Mouse (Mus musculus): ENCODE measurements around the gene Gm11992. TPM values are rescaled to one million over a fixed set of nuclear protein-coding genes. Genes with fewer than 3 reads are reported as not detected.

Gene Gm11992
- 5.5 and 6.0 TPM in 2 replicates for polyA plus RNA-seq (2015; fragmentation: Nextera tagmentation; extraction: Ambion mirVana)

- Histone ChIP-seq H3K9me3 (replicated peaks; ENCODE audit: control insufficient read depth, low read length) (no peaks in the 10 kb centered on the region), H3K9ac (ENCODE audit: low read length) (peak within 1 kb of the TSS; percentile 68), H3K4me2 (ENCODE audit: low read depth, low read length) (peak within 1 kb of the TSS; percentile 87), H3K4me1 (ENCODE audit: control insufficient read depth, insufficient read depth, low read length) (peaks cover 27% of the 10 kb centered on the region), H3K36me3 (ENCODE audit: control insufficient read depth, insufficient read depth) (no peaks in the 10 kb centered on the region), H3K4me3 (ENCODE audit: low read length) (peak within 1 kb of the TSS; percentile 56), H3K27me3 (ENCODE audit: control insufficient read depth, insufficient read depth, low read length) (no peaks in the 10 kb centered on the region), H3K27ac (ENCODE audit: low read length) (peak within 1 kb of the TSS; percentile 71)
- peak; percentile 96 for ATAC-seq (replicated peaks; ENCODE audit: extremely low read depth, insufficient read depth, low FRiP score)
- WGBS: 5% methylated on average over 21 of the region's 21 CpGs
These were observed at the start of gene Gm11992 for GRCm38 (mm10) chr11:9048011-9048702. Gene Gm11992 (plus strand): TSS chr11:9048594.

- Histone ChIP-seq H3K36me3 (ENCODE audit: control insufficient read depth, insufficient read depth) (peaks cover 31% of the 10 kb centered on the region), H3K4me1 (ENCODE audit: control insufficient read depth, insufficient read depth, low read length) (peaks cover 11% of the 10 kb centered on the region), H3K4me2 (ENCODE audit: low read depth, low read length) (no peak overlapping the region), H3K27ac (ENCODE audit: low read length) (no peak overlapping the region), H3K4me3 (ENCODE audit: low read length) (no peak overlapping the region), H3K27me3 (ENCODE audit: control insufficient read depth, insufficient read depth, low read length) (no peaks in the 10 kb centered on the region), H3K9ac (ENCODE audit: low read length) (no peak overlapping the region), H3K9me3 (replicated peaks; ENCODE audit: control insufficient read depth, low read length) (no peaks in the 10 kb centered on the region)
- WGBS: 96% methylated on average over 5 of the region's 5 CpGs
- ATAC-seq (replicated peaks; ENCODE audit: extremely low read depth, insufficient read depth, low FRiP score): no peak
These were observed 39.6 kb upstream of the Gm11992 start for GRCm38 (mm10) chr11:9008761-9009160.

- Histone ChIP-seq H3K36me3 (ENCODE audit: control insufficient read depth, insufficient read depth) (peaks cover 16% of the 10 kb centered on the region), H3K9ac (ENCODE audit: low read length) (peak overlapping the region; percentile 89), H3K27ac (ENCODE audit: low read length) (peak overlapping the region; percentile 90), H3K4me2 (ENCODE audit: low read depth, low read length) (peak overlapping the region; percentile 89), H3K4me1 (ENCODE audit: control insufficient read depth, insufficient read depth, low read length) (peaks cover 11% of the 10 kb centered on the region), H3K4me3 (ENCODE audit: low read length) (peak overlapping the region; percentile 78), H3K27me3 (ENCODE audit: control insufficient read depth, insufficient read depth, low read length) (no peaks in the 10 kb centered on the region), H3K9me3 (replicated peaks; ENCODE audit: control insufficient read depth, low read length) (no peaks in the 10 kb centered on the region)
- ATAC-seq (replicated peaks; ENCODE audit: extremely low read depth, insufficient read depth, low FRiP score): peak; percentile 59; the same call in 1 of the 2 replicates
- 0% methylated on average over 7 of the region's 7 CpGs for WGBS
These were observed 38.0 kb upstream of the Gm11992 start for GRCm38 (mm10) chr11:9010416-9010815.

GRCm38 (mm10) chr11:9010853-9011339 lies 37.5 kb upstream of the Gm11992 start, which contains the start of gene Hus1:
Gene Hus1 (minus strand): TSS chr11:9011191.
- peak within 1 kb of the TSS; percentile 89 for H3K4me2 ChIP-seq (ENCODE audit: low read depth, low read length)
- H3K9me3 ChIP-seq (replicated peaks; ENCODE audit: control insufficient read depth, low read length): no peaks in the 10 kb centered on the region
- peaks cover 12% of the 10 kb centered on the region; the same call in 1 of the 2 replicates for H3K36me3 ChIP-seq (ENCODE audit: control insufficient read depth, insufficient read depth)
- peaks cover 11% of the 10 kb centered on the region for H3K4me1 ChIP-seq (ENCODE audit: control insufficient read depth, insufficient read depth, low read length)
- H3K9ac ChIP-seq (ENCODE audit: low read length): peak within 1 kb of the TSS; percentile 89
- H3K4me3 ChIP-seq (ENCODE audit: low read length): peak within 1 kb of the TSS; percentile 78
- H3K27ac ChIP-seq (ENCODE audit: low read length): peak within 1 kb of the TSS; percentile 90
- no peaks in the 10 kb centered on the region for H3K27me3 ChIP-seq (ENCODE audit: control insufficient read depth, insufficient read depth, low read length)
- peak; percentile 97 for ATAC-seq (replicated peaks; ENCODE audit: extremely low read depth, insufficient read depth, low FRiP score)
- WGBS: under 1% methylated on average over 43 of the region's 43 CpGs

GRCm38 (mm10) chr11:9011348-9011747 lies 37.0 kb upstream of the Gm11992 start:
- WGBS: 4% methylated on average over 3 of the region's 3 CpGs
- ATAC-seq (replicated peaks; ENCODE audit: extremely low read depth, insufficient read depth, low FRiP score): peak; percentile 19; the same call in 1 of the 2 replicates
- Histone ChIP-seq H3K27me3 (ENCODE audit: control insufficient read depth, insufficient read depth, low read length) (no peaks in the 10 kb centered on the region), H3K27ac (ENCODE audit: low read length) (peak overlapping the region; percentile 90), H3K36me3 (ENCODE audit: control insufficient read depth, insufficient read depth) (peaks cover 9% of the 10 kb centered on the region; the same call in 1 of the 2 replicates), H3K9me3 (replicated peaks; ENCODE audit: control insufficient read depth, low read length) (no peaks in the 10 kb centered on the region), H3K4me2 (ENCODE audit: low read depth, low read length) (peak overlapping the region; percentile 89), H3K4me1 (ENCODE audit: control insufficient read depth, insufficient read depth, low read length) (peaks cover 11% of the 10 kb centered on the region), H3K9ac (ENCODE audit: low read length) (peak overlapping the region; percentile 89), H3K4me3 (ENCODE audit: low read length) (peak overlapping the region; percentile 78)

- H3K4me3 ChIP-seq (ENCODE audit: low read length): no peak overlapping the region
- H3K4me2 ChIP-seq (ENCODE audit: low read depth, low read length): no peak overlapping the region
- H3K36me3 ChIP-seq (ENCODE audit: control insufficient read depth, insufficient read depth): no peaks in the 10 kb centered on the region
- no peak for ATAC-seq (replicated peaks; ENCODE audit: extremely low read depth, insufficient read depth, low FRiP score)
- H3K27me3 ChIP-seq (ENCODE audit: control insufficient read depth, insufficient read depth, low read length): no peaks in the 10 kb centered on the region
- H3K27ac ChIP-seq (ENCODE audit: low read length): no peak overlapping the region
- H3K9me3 ChIP-seq (replicated peaks; ENCODE audit: control insufficient read depth, low read length): no peaks in the 10 kb centered on the region
- no peak overlapping the region for H3K9ac ChIP-seq (ENCODE audit: low read length)
- peaks cover 6% of the 10 kb centered on the region for H3K4me1 ChIP-seq (ENCODE audit: control insufficient read depth, insufficient read depth, low read length)
- WGBS: 77% methylated on average over 3 of the region's 3 CpGs
These were observed 33.7 kb upstream of the Gm11992 start for GRCm38 (mm10) chr11:9014740-9015139.

- Histone ChIP-seq H3K4me3 (ENCODE audit: low read length) (no peak overlapping the region), H3K4me2 (ENCODE audit: low read depth, low read length) (no peak overlapping the region), H3K27me3 (ENCODE audit: control insufficient read depth, insufficient read depth, low read length) (no peaks in the 10 kb centered on the region), H3K36me3 (ENCODE audit: control insufficient read depth, insufficient read depth) (no peaks in the 10 kb centered on the region), H3K27ac (ENCODE audit: low read length) (no peak overlapping the region), H3K4me1 (ENCODE audit: control insufficient read depth, insufficient read depth, low read length) (no peaks in the 10 kb centered on the region), H3K9ac (ENCODE audit: low read length) (no peak overlapping the region), H3K9me3 (replicated peaks; ENCODE audit: control insufficient read depth, low read length) (no peaks in the 10 kb centered on the region)
- no peak for ATAC-seq (replicated peaks; ENCODE audit: extremely low read depth, insufficient read depth, low FRiP score)
- WGBS: 62% methylated on average over 6 of the region's 6 CpGs
These were observed 29.7 kb upstream of the Gm11992 start for GRCm38 (mm10) chr11:9018491-9019267.

- no peaks in the 10 kb centered on the region for H3K4me1 ChIP-seq (ENCODE audit: control insufficient read depth, insufficient read depth, low read length)
- no peaks in the 10 kb centered on the region for H3K27me3 ChIP-seq (ENCODE audit: control insufficient read depth, insufficient read depth, low read length)
- H3K36me3 ChIP-seq (ENCODE audit: control insufficient read depth, insufficient read depth): no peaks in the 10 kb centered on the region
- H3K9ac ChIP-seq (ENCODE audit: low read length): no peak overlapping the region
- H3K4me2 ChIP-seq (ENCODE audit: low read depth, low read length): no peak overlapping the region
- H3K9me3 ChIP-seq (replicated peaks; ENCODE audit: control insufficient read depth, low read length): no peaks in the 10 kb centered on the region
- 86% methylated on average over 5 of the region's 5 CpGs for WGBS
- H3K27ac ChIP-seq (ENCODE audit: low read length): no peak overlapping the region
- ATAC-seq (replicated peaks; ENCODE audit: extremely low read depth, insufficient read depth, low FRiP score): no peak
- H3K4me3 ChIP-seq (ENCODE audit: low read length): no peak overlapping the region
These were observed 28.2 kb upstream of the Gm11992 start for GRCm38 (mm10) chr11:9020207-9020606.

- no peak overlapping the region for H3K4me3 ChIP-seq (ENCODE audit: low read length)
- no peak overlapping the region for H3K9ac ChIP-seq (ENCODE audit: low read length)
- H3K27me3 ChIP-seq (ENCODE audit: control insufficient read depth, insufficient read depth, low read length): no peaks in the 10 kb centered on the region
- H3K36me3 ChIP-seq (ENCODE audit: control insufficient read depth, insufficient read depth): no peaks in the 10 kb centered on the region
- H3K9me3 ChIP-seq (replicated peaks; ENCODE audit: control insufficient read depth, low read length): no peaks in the 10 kb centered on the region
- ATAC-seq (replicated peaks; ENCODE audit: extremely low read depth, insufficient read depth, low FRiP score): peak; percentile 69
- H3K4me1 ChIP-seq (ENCODE audit: control insufficient read depth, insufficient read depth, low read length): no peaks in the 10 kb centered on the region
- WGBS: 45% methylated on average over 7 of the region's 7 CpGs
- H3K27ac ChIP-seq (ENCODE audit: low read length): peak overlapping the region; percentile 59
- H3K4me2 ChIP-seq (ENCODE audit: low read depth, low read length): no peak overlapping the region
These were observed 23.6 kb upstream of the Gm11992 start for GRCm38 (mm10) chr11:9024782-9025181.
